Mouse (Mus musculus): ENCODE data around the gene Sparcl1.

- TF ChIP-seq POLR2A (IDR thresholded peaks at IDR 0.05; ENCODE audit: control insufficient read depth, extremely low read depth, insufficient read depth, low read length, poor library complexity) (no peak), CTCF (IDR thresholded peaks at IDR 0.05; ENCODE audit: borderline replicate concordance, control insufficient read depth, extremely low read depth, insufficient read depth, low read length, poor library complexity) (no peak)
Measured at GRCm38 (mm10) chr5:104054938-104055337, 58.6 kb downstream of the Sparcl1 start.
